Mouse (Mus musculus): ENCODE data around the gene Asic4. TPM values are rescaled to one million over a fixed set of nuclear protein-coding genes. Genes with fewer than 3 reads are reported as not detected.

Asic4 gene
- polyA plus RNA-seq, 1 experiment from 2014 or later, result 4.6 TPM

DNA sequence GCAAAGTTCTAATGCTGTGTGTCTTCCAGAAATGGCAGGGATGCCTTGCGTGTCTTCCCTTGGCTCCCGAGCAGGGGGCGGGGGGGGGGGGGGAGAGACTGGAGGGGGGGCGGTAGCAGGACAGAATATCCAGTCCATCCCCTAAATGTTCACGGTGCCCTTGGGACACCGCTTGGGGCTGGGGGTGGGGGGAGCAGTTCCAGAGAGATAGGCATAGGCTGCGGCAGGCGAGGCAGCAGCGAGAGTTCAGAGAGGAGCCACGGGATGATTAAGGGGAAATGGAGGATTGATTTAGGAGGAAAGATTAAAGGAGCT, 7.4 kb downstream of the Asic4 start:
- Histone ChIP-seq H3K4me1 (ENCODE audit: control insufficient read depth, insufficient read depth, low read length) (peaks cover 28% of the 10 kb centered on the region), H3K9ac (ENCODE audit: low read length) (0 out of 2 replicates have a peak overlapping the region, but pooled peaks have one; percentile 24), H3K4me2 (peak overlapping the region; percentile 36), H3K9me3 (ENCODE audit: control insufficient read depth, low read length) (no peaks in the 10 kb centered on the region), H3K27ac (ENCODE audit: low read depth, low read length) (peak overlapping the region; percentile 61), H3K4me3 (ENCODE audit: low read depth, low read length) (no peak overlapping the region), H3K27me3 (ENCODE audit: control insufficient read depth, insufficient read depth, low read length) (peaks cover 8% of the 10 kb centered on the region), H3K36me3 (ENCODE audit: control insufficient read depth, insufficient read depth, low read length) (no peaks in the 10 kb centered on the region)
- 2% methylated on average over 10 of the region's 10 CpGs for WGBS
- DNase-seq (ENCODE audit: low spot score, missing footprints) (no peak), ATAC-seq (ENCODE audit: low FRiP score) (peak; percentile 36; the same call in 1 of the 2 replicates)

DNA sequence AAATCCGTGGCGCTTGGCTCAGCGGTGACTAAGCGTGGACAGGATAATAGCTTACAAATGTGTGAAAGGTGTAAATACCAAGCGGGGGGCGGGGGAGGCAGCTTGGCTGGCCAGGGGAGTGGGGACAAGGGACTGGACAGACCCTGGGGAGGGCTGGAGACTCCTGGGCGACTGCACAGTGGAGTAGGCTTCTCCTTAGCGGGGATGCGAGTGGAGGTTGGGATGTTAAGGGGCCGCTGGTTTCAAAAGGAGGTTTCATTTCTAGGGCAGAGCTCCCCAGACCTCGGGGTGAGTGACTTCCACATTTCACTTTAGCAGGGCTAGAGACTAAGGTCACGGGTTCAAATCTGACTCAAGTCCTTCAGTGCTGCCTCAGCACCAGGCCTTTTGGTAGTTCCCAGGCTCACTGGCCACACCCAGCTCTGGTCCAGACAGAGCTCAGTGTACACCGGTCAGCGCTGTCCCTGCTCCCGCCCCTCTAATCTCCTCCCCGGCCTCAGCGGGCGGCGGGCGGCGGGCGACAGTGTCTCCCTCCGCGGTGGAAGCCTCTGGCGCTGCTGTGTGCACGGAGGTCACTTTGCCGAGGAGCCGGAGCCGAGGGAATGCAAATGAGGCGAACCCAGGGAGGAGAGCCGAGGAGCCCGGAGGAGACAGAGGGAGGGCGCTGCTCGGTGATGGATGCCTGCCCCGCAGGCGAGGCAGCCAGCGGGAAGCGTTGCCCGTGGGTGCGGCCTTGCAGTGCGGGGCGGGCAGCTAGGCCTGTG, 8.0 kb downstream of the Asic4 start:
- under 1% methylated on average over 40 of the region's 42 CpGs for WGBS
- Histone ChIP-seq H3K4me2 (peak overlapping the region; percentile 36), H3K9me3 (ENCODE audit: control insufficient read depth, low read length) (no peaks in the 10 kb centered on the region), H3K27ac (ENCODE audit: low read depth, low read length) (peak overlapping the region; percentile 61), H3K36me3 (ENCODE audit: control insufficient read depth, insufficient read depth, low read length) (no peaks in the 10 kb centered on the region), H3K4me3 (ENCODE audit: low read depth, low read length) (peak overlapping the region; percentile 7), H3K27me3 (ENCODE audit: control insufficient read depth, insufficient read depth, low read length) (peaks cover 8% of the 10 kb centered on the region), H3K9ac (ENCODE audit: low read length) (peak overlapping the region; percentile 47; the same call in 1 of the 2 replicates), H3K4me1 (ENCODE audit: control insufficient read depth, insufficient read depth, low read length) (peaks cover 25% of the 10 kb centered on the region)
- DNase-seq (ENCODE audit: low spot score, missing footprints) (peak; percentile 94), ATAC-seq (ENCODE audit: low FRiP score) (peak; percentile 78)

DNA sequence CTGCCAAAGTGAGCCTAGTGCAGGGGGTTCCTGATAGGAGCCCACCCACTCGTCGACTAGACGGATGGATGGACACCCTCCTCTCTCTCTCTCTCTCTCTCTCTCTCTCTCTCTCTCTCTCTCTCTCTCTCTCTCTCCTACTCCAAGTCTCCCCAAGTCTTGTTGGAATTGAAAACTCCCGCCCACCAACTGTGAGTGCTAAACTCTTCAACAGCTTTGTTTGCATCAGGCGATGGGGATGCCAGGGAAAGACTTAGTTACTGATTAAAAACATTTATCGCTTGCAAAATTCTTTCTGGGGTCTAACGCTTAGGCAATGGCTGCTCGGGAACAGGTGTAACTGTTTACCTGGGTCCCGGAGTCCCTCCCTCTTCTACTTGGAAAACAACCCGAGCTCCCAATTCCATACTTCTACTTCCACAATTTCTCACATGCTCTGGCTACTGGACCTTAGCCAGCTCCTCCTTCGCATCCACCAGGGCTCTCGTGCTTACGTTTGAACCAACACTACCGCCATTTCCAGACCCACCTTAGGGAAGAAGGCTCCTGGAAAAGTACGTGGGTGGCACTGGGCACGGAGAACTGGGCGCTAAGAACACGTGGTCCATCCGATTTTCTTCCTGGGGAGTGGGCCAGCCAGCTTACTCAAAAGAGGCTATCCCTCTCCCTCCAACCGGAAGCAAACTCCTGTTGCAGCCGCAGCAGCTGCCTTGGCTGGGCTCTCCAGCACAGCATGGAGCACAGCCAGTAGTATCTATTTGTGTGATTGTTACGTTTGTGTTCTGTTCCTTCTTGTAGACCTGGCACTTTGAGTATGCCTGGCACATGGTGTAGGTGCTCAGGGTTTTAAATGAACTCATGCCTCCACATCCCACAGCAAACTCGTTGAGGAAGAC, 8.8 kb downstream of the Asic4 start:
- peak overlapping the region; percentile 7 for H3K4me3 ChIP-seq (ENCODE audit: low read depth, low read length)
- no peaks in the 10 kb centered on the region for H3K9me3 ChIP-seq (ENCODE audit: control insufficient read depth, low read length)
- peak overlapping the region; percentile 47; the same call in 1 of the 2 replicates for H3K9ac ChIP-seq (ENCODE audit: low read length)
- no peak for ATAC-seq (ENCODE audit: low FRiP score)
- H3K4me2 ChIP-seq, result peak overlapping the region; percentile 36
- peak overlapping the region; percentile 61 for H3K27ac ChIP-seq (ENCODE audit: low read depth, low read length)
- peaks cover 25% of the 10 kb centered on the region for H3K4me1 ChIP-seq (ENCODE audit: control insufficient read depth, insufficient read depth, low read length)
- H3K36me3 ChIP-seq (ENCODE audit: control insufficient read depth, insufficient read depth, low read length), result no peaks in the 10 kb centered on the region
- whole genome bisulfite sequencing, result 16% methylated on average over 23 of the region's 23 CpGs
- peaks cover 8% of the 10 kb centered on the region for H3K27me3 ChIP-seq (ENCODE audit: control insufficient read depth, insufficient read depth, low read length)
- peak; percentile 94 for DNase-seq (ENCODE audit: low spot score, missing footprints)

DNA sequence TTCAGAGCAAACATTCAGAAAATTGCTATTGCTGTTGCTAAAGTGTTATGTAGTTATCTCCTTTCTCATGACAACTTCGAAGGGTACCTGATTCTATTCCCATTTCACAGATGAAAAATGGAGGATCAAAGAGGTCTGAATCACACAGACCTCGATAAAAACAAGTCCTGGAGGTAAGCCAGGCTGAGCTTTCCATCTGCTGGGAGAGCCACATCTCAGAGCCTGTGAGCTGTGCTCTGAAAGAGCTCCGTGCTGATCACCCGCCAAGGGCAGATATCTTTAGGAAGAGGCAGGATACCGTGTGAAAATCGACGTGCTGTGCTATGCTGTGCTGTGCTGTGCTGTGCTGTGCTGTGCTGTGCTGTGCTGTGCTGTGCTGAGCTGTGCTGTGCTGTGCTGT, 10.1 kb downstream of the Asic4 start:
- Histone ChIP-seq H3K27me3 (ENCODE audit: control insufficient read depth, insufficient read depth, low read length) (peaks cover 8% of the 10 kb centered on the region), H3K9me3 (ENCODE audit: control insufficient read depth, low read length) (no peaks in the 10 kb centered on the region), H3K4me1 (ENCODE audit: control insufficient read depth, insufficient read depth, low read length) (peaks cover 26% of the 10 kb centered on the region), H3K9ac (ENCODE audit: low read length) (no peak overlapping the region), H3K27ac (ENCODE audit: low read depth, low read length) (no peak overlapping the region), H3K4me3 (ENCODE audit: low read depth, low read length) (no peak overlapping the region), H3K36me3 (ENCODE audit: control insufficient read depth, insufficient read depth, low read length) (no peaks in the 10 kb centered on the region), H3K4me2 (no peak overlapping the region)
- no peak for DNase-seq (ENCODE audit: low spot score, missing footprints)
- 82% methylated on average over 7 of the region's 7 CpGs for WGBS
- ATAC-seq (ENCODE audit: low FRiP score), result no peak

DNA sequence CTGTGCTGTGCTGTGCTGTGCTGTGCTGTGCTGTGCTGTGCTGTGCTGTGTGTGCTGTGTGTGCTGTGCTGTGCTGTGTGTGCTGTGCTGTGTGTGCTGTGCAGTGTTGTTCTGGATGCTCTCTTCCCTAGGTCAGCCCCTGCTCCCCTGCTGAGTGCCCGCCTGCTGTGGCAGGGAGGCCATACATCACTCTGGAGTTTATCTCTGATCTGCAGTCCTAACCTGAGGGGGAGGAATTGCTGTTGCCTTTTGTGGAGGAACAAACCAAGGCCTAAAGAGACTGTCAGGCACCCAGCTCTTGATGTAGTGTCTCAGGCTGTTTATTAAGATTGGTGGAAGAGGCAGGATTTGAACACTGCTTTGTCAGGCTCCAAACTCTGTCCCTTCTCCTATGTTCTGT, 12.4 kb downstream of the Asic4 start:
- no peak for ATAC-seq (ENCODE audit: low FRiP score)
- Histone ChIP-seq H3K4me3 (ENCODE audit: low read depth, low read length) (no peak overlapping the region), H3K9ac (ENCODE audit: low read length) (no peak overlapping the region), H3K9me3 (ENCODE audit: control insufficient read depth, low read length) (no peaks in the 10 kb centered on the region), H3K27ac (ENCODE audit: low read depth, low read length) (no peak overlapping the region), H3K4me2 (no peak overlapping the region), H3K36me3 (ENCODE audit: control insufficient read depth, insufficient read depth, low read length) (no peaks in the 10 kb centered on the region), H3K4me1 (ENCODE audit: control insufficient read depth, insufficient read depth, low read length) (peaks cover 14% of the 10 kb centered on the region), H3K27me3 (ENCODE audit: control insufficient read depth, insufficient read depth, low read length) (peaks cover 3% of the 10 kb centered on the region; the same call in 1 of the 2 replicates)
- WGBS, result 39% methylated on average over 1 of the region's 1 CpGs
- DNase-seq (ENCODE audit: low spot score, missing footprints), result no peak

DNA sequence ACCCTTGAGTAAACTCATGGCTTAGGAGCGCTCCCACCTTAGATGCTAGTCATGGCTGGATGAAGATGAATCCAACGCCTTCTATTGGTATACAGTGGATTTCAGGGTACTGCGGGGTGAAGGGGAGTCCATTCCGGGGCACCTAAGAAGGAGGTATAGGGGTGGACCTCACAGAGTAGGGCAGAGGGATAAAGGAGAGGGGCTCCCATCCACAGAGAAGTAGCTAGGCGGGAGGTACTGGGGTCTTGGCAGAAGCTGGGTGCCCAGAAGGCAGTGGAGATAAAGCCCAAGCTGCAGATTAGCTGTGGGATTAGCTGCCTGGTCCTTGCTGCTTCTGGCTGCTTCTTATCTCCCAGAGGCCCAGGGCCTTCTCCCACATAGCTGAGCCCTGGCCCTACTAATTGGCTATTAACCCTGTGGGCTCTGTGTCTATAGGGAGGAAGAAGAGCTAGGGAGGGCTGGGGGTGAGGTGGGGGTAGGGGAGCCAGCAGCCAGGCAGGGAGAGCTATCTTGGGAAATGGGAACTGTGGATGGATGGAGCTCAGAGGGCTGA, 13.5 kb downstream of the Asic4 start:
- WGBS, result 59% methylated on average over 5 of the region's 5 CpGs
- Histone ChIP-seq H3K4me3 (ENCODE audit: low read depth, low read length) (no peak overlapping the region), H3K27ac (ENCODE audit: low read depth, low read length) (peak overlapping the region; percentile 41; the same call in 1 of the 2 replicates), H3K4me2 (no peak overlapping the region), H3K9ac (ENCODE audit: low read length) (no peak overlapping the region), H3K36me3 (ENCODE audit: control insufficient read depth, insufficient read depth, low read length) (no peaks in the 10 kb centered on the region), H3K9me3 (ENCODE audit: control insufficient read depth, low read length) (no peaks in the 10 kb centered on the region), H3K27me3 (ENCODE audit: control insufficient read depth, insufficient read depth, low read length) (peaks cover 3% of the 10 kb centered on the region; the same call in 1 of the 2 replicates), H3K4me1 (ENCODE audit: control insufficient read depth, insufficient read depth, low read length) (peaks cover 6% of the 10 kb centered on the region; the same call in 1 of the 2 replicates)
- peak; percentile 73 for ATAC-seq (ENCODE audit: low FRiP score)
- no peak for DNase-seq (ENCODE audit: low spot score, missing footprints)

DNA sequence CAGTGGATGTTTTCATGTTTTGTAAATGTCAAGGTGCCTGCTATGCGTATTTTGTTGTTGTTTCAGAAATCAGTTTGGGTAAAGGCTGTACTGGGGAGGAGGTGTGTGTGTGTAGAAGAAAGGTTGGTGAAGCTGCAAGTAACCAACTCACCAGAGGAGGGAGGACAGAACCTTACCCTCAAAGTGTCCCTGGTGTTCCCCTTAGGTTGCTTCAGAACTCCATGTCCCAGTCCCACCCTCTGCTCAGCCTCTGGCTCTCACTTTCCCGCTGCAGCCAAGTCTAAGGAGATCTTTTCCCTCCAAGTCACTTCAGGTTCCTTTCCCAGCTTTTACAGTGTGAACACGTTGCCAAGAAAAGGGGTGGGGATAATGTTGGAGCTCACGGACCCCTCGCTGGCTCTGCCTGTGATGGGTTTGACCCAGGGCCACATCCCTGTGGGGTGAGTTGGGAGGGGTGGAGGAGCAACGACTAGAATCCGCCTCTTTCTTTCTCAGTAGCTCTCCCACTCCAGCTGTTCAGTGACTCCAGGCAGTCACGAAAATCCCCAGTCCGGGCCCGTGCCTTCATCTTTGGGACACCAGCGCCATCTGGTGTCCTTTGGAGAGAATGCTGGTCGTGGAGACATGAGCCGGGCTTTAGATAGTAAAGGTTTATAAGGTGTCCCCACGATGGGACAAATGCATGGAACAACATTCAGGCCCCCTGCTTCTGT, 17.1 kb downstream of the Asic4 start:
- no peak overlapping the region for H3K4me3 ChIP-seq (ENCODE audit: low read depth, low read length)
- H3K27me3 ChIP-seq (ENCODE audit: control insufficient read depth, insufficient read depth, low read length), result no peaks in the 10 kb centered on the region
- H3K36me3 ChIP-seq (ENCODE audit: control insufficient read depth, insufficient read depth, low read length), result 0 out of 2 replicates have a peak, but pooled peaks cover 2% of the 10 kb centered on the region
- H3K9ac ChIP-seq (ENCODE audit: low read length), result peak overlapping the region; percentile 34; the same call in 1 of the 2 replicates
- H3K9me3 ChIP-seq (ENCODE audit: control insufficient read depth, low read length), result no peaks in the 10 kb centered on the region
- DNase-seq (ENCODE audit: low spot score, missing footprints) (peak; percentile 99), ATAC-seq (ENCODE audit: low FRiP score) (peak; percentile 83)
- H3K4me1 ChIP-seq (ENCODE audit: control insufficient read depth, insufficient read depth, low read length), result peaks cover 6% of the 10 kb centered on the region; the same call in 1 of the 2 replicates
- WGBS, result 6% methylated on average over 14 of the region's 14 CpGs
- H3K4me2 ChIP-seq, result no peak overlapping the region; the same call in 1 of the 2 replicates
- H3K27ac ChIP-seq (ENCODE audit: low read depth, low read length), result no peak overlapping the region

DNA sequence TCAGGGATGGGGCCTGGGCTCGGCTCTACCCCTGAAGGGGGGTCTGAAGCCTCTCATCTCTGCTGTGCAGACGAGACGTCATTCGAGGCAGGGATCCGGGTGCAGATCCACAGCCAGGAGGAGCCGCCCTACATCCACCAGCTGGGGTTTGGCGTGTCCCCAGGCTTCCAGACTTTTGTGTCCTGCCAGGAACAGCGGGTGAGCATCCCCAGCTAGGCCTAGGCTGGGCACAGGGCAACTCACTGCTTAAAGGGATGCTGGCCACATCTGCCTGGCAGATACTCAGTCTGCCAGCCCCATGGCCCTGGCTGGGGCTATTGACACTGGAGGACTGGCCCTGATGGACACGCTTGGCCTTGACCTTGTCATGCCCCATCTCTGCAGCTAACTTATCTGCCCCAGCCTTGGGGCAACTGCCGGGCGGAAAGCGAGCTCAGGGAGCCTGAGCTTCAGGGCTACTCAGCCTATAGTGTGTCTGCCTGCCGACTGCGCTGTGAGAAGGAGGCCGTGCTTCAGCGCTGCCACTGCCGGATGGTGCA, 19.1 kb downstream of the Asic4 start:
- Histone ChIP-seq H3K4me2 (no peak overlapping the region), H3K27ac (ENCODE audit: low read depth, low read length) (no peak overlapping the region), H3K4me1 (ENCODE audit: control insufficient read depth, insufficient read depth, low read length) (peaks cover 6% of the 10 kb centered on the region; the same call in 1 of the 2 replicates), H3K27me3 (ENCODE audit: control insufficient read depth, insufficient read depth, low read length) (no peaks in the 10 kb centered on the region), H3K9ac (ENCODE audit: low read length) (no peak overlapping the region), H3K9me3 (ENCODE audit: control insufficient read depth, low read length) (no peaks in the 10 kb centered on the region), H3K36me3 (ENCODE audit: control insufficient read depth, insufficient read depth, low read length) (0 out of 2 replicates have a peak, but pooled peaks cover 7% of the 10 kb centered on the region), H3K4me3 (ENCODE audit: low read depth, low read length) (no peak overlapping the region)
- DNase-seq (ENCODE audit: low spot score, missing footprints) (no peak), ATAC-seq (ENCODE audit: low FRiP score) (no peak)
- 77% methylated on average over 17 of the region's 17 CpGs for WGBS

Measured in midbrain, embryonic 11.5 days (tissue).